Mouse (Mus musculus) bone marrow, adult 2 months (tissue): ENCODE measurements around the gene Ncapd2. TPM values are rescaled to one million over a fixed set of nuclear protein-coding genes. Genes with fewer than 3 reads are reported as not detected.

Experiments used
- H3K27ac ChIP-seq: fragments of 200-500 bp; 2 replicates; pipeline ENCODE4 v1.5.1; 2012; ENCODE audit warnings: low read depth, mild to moderate bottlenecking, control low read depth, inconsistent platforms, low read length; ENCODE audit not compliant: control insufficient read depth, poor library complexity, insufficient read depth
- H3K4me1 ChIP-seq: fragments of 200-500 bp; 2 replicates; pipeline ENCODE4 v1.6.1; 2011; ENCODE audit warnings: low read length; ENCODE audit not compliant: control insufficient read depth, insufficient read depth
- H3K4me3 ChIP-seq: fragments of 200-500 bp; replicated peaks from 2 replicates; pipeline ENCODE3; 2011; ENCODE audit warnings: mild to moderate bottlenecking, low read depth, low read length, control low read depth; ENCODE audit not compliant: control insufficient read depth
- CTCF ChIP-seq: fragments of 200-500 bp; IDR thresholded peaks from 2 replicates; pipeline ENCODE4 v1.5.1; 2011; ENCODE audit warnings: low read length, control low read depth; ENCODE audit not compliant: control insufficient read depth, insufficient read depth
- POLR2A ChIP-seq: fragments of 200-500 bp; IDR thresholded peaks from 2 replicates; pipeline ENCODE4 v1.6.1; 2011; ENCODE audit warnings: low read depth, mild to moderate bottlenecking, control low read depth, low read length, borderline replicate concordance; ENCODE audit not compliant: control insufficient read depth
- WGBS: fragments of 180-500 bp; shearing (Covaris S2); methylation state at CpG from one replicate; pipeline ENCODE4 v1.1.7; 2018; 5-methylcytosine and 5-hydroxymethylcytosine counted together
- polyA plus RNA-seq: library from polyadenylated mRNA; stranded (reverse); fragments of >200 nt; gene quantifications from 2 replicates; pipeline ENCODE4 v1.2.4, GENCODE M21; 2011; ENCODE audit warnings: low replicate concordance; ENCODE audit not compliant: missing spikeins, insufficient read depth, insufficient read length

Gene Ncapd2
- polyA plus RNA-seq, 1 experiment = 361 TPM

DNA sequence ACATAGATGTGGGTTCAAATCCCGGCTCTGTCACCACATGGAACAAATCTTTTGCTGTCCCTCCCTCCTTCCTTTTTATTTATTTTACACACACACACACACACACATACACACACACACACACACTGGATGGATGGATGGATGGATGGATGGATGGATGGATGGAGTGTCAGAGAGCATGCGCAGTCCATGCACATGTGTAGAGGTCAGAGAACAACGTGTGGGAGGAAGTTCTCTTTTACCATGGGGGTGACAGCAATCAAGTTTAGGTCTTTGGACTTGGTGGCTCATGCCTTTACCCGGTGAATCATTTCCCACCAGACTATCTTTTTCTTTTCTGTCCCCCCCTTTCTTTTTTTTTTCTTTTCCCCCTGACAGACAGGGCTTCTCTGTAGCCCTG, 37.8 kb downstream of the Ncapd2 start:
- Histone ChIP-seq H3K4me3 (no peak overlapping the region), H3K4me1 (peaks cover 1% of the 10 kb centered on the region; the same call in 1 of the 2 replicates), H3K27ac (no peak overlapping the region)
- TF ChIP-seq CTCF (no peak), POLR2A (no peak)
- WGBS = 74% methylated on average over 4 of the region's 4 CpGs

DNA sequence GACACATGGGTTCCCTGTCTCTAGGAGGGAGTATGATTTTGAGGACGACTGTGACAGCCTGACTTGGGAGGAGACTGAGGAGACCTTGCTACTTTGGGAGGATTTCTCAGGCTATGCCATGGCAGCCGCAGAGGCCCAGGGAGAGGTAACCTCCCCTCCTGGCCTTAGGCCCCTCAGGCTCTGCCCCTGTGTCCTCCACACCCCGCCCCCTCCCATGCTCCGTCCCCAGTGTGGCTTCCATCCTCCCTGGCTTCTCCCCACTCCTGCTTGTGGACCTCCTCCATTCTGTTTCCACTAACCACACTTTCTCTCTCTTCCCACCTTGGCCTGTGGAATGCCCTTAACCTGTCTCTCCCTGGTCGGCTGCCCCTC, 38.5 kb downstream of the Ncapd2 start:
- WGBS = 76% methylated on average over 5 of the region's 5 CpGs
- no peak overlapping the region for H3K27ac ChIP-seq
- TF ChIP-seq POLR2A (no peak), CTCF (no peak)
- peaks cover 5% of the 10 kb centered on the region; the same call in 1 of the 2 replicates for H3K4me1 ChIP-seq
- H3K4me3 ChIP-seq = no peak overlapping the region

DNA sequence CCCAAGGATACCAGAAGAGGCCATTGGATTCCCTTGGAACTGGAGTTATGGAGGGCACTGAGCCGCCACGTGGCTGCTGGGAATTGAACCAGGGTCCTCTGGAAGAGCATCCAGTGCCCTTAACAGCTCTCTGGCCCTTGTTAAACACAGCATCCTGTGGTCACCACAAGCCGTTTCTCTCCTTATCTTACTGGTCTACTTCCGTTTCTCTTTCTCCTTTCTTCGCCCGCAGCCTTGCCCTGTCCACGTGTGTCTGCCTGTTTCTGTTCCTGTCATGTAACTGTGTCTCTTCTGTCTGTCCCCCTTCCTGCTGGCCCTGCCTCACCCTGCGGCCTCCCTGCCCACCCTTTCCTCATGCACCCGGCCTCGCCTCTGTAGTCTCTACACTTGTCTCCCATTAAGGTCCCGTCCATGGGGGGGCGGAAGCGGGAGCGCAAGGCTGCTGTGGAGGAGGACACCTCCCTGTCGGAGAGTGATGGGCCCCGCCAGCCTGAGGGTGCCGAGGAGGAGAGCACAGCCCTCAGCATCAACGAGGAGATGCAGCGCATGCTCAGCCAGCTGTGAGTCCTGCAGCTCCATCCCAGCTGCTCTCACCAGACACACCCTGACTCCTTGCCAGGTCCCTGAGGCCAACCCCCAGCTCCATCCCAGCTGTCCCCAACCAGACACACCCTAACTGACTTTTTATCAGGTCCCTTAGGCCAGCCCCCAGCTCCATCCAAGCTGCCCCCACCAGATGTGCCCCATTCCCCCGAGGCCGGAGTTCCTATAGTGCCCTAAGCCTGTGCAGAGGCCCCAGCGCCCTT, 39.1 kb downstream of the Ncapd2 start:
- no peak overlapping the region for H3K4me3 ChIP-seq
- no peak for TF ChIP-seq POLR2A
- no peak for TF ChIP-seq CTCF
- WGBS = 63% methylated on average over 22 of the region's 22 CpGs
- peaks cover 5% of the 10 kb centered on the region; the same call in 1 of the 2 replicates for H3K4me1 ChIP-seq
- no peak overlapping the region; the same call in 1 of the 2 replicates for H3K27ac ChIP-seq

DNA sequence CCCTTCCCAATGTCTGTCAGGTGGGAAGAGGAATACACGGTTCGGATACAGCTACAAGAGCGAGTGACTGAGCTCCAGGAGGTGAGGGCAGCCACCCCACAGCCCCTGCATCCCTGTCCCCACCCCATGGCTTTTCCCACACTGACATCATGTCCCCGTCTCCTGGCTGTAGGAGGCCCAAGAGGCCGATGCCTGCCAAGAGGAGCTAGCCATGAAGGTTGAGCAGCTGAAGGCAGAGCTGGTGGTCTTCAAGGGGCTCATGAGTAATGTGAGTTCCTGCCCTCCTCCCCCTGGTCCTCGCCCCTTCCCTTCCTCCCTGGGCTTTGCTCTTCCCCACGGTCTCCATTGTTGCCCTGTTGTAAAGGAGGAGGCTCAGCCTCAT, 41.9 kb downstream of the Ncapd2 start:
- WGBS = 66% methylated on average over 7 of the region's 7 CpGs
- Histone ChIP-seq H3K27ac (peak overlapping the region; percentile 44; the same call in 1 of the 2 replicates), H3K4me3 (no peak overlapping the region), H3K4me1 (peaks cover 11% of the 10 kb centered on the region; the same call in 1 of the 2 replicates)
- no peak for TF ChIP-seq POLR2A
- no peak for TF ChIP-seq CTCF

DNA sequence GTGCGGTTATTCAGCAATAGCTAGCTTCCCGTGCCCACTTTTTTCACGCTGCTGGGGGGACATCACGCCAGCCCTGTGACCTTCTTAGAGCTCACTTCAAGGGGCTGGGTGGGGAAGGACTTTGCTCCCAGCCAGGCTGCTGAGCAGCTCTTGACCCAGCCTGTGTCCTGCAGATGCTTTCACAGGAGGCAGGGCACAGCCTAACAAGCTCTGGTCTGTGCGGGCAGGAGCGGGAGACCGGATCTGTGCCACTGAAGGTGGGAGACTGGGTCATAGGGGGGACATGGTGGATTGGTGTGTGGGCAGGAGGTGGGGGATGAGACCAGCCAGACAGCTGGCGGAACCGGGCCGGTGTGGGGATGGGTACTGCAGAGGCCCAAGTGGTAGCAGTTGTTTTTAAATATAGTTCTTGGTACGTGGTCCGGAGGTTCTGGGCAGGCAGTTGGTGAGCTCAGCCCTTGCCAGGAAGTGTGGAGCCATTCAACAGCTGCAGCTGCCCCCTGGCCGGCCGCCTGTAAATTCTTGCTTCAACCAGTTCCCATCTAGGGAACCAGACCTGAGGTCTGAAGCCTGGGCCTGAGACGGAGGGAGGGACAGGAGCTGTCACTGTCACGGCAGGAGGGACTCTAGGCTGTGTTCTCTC, 42.5 kb downstream of the Ncapd2 start:
- H3K4me3 ChIP-seq = no peak overlapping the region

DNA sequence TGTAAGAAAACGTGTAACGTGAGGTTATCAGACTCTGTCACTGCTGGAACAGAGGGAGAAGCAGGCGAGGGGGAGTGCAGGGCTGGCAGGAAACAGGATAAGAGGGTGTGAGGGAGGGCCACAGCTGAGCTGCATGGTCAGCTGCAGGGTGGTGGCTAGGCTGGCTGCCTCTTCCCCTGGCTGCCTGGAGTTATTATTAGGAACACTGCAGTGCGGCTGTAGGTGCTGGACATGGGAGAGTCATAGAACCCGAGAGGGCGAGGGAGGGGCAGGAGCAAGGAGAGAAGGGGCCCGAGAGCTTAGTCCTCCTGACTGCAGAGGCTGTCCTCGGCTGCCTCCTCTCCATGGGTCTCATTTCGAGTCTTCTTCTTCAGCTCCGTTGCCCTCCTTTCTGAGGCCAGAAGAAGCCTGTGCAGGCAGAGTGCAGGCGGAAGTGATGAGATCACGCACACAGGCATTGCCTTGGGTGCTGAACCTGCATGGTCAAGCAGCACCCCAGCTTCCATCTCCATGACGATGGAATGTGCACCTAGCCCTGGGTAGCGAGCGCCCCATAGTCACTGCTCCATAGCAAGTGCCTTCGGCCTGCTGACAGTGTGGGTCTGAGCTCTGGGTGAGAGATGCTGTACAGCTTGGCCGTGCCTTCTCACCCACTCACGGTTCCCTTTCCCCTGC, 43.1 kb downstream of the Ncapd2 start:
- peak; percentile 22; the same call in 1 of the 2 replicates for TF ChIP-seq POLR2A
- TF ChIP-seq CTCF = no peak
- peaks cover 11% of the 10 kb centered on the region; the same call in 1 of the 2 replicates for H3K4me1 ChIP-seq
- peak overlapping the region; percentile 13 for H3K27ac ChIP-seq
- no peak overlapping the region for H3K4me3 ChIP-seq
- 35% methylated on average over 18 of the region's 18 CpGs for WGBS

More for the DNA sequence above, 42.5 kb downstream of the Ncapd2 start:
- WGBS = 36% methylated on average over 16 of the region's 16 CpGs
- TF ChIP-seq CTCF = no peak
- TF ChIP-seq POLR2A = peak; percentile 25; the same call in 1 of the 2 replicates
- H3K27ac ChIP-seq = peak overlapping the region; percentile 44
- peaks cover 11% of the 10 kb centered on the region; the same call in 1 of the 2 replicates for H3K4me1 ChIP-seq

DNA sequence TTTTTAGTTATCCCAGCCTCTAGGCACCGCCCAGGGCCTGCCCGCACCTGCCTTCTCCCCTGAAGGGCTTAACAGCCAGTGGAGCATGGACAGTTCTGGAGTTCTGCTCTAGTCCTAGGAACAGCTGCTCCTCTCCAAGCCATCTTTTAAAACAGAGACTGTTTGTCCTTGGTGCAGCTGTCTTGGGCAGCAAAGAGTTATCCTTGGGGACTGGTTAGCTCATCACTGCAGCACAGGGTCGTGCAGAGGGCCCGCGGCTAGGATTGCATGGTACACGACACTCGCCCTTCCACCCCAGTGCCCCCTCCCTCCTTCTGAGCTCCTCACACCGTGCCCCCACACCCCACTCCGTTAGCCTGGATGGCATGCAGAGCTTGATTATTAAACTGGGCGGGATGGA, 44.2 kb downstream of the Ncapd2 start:
- Histone ChIP-seq H3K27ac (no peak overlapping the region), H3K4me1 (peaks cover 11% of the 10 kb centered on the region; the same call in 1 of the 2 replicates), H3K4me3 (no peak overlapping the region)
- 82% methylated on average over 10 of the region's 10 CpGs for WGBS
- TF ChIP-seq POLR2A (no peak), CTCF (no peak)

DNA sequence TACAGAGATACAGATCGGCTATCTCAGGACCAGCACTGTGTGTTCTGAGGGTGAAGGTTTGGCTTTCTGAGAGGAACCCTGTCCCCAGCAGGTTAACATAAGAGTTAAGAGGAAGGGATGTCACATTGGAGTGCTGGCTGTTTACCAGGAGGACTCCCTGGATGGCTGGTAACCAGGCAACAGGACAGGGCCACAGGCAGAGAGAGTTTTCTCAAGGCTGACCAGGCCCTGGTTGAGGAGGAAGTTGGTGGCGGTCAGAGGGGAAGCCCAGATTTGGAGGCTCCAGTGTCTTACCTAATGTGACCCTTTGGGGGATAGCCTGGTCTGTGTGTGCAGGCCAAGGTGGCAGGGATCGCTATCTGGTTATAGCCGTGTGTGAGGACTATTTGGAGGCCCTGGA, 44.7 kb downstream of the Ncapd2 start:
- Histone ChIP-seq H3K4me1 (peaks cover 11% of the 10 kb centered on the region; the same call in 1 of the 2 replicates), H3K27ac (peak overlapping the region; percentile 37; the same call in 1 of the 2 replicates), H3K4me3 (peak overlapping the region; percentile 18)
- TF ChIP-seq CTCF (no peak), POLR2A (no peak)
- WGBS = 39% methylated on average over 4 of the region's 4 CpGs
